Mouse (Mus musculus): ENCODE results near the gene Tfeb.

DNA sequence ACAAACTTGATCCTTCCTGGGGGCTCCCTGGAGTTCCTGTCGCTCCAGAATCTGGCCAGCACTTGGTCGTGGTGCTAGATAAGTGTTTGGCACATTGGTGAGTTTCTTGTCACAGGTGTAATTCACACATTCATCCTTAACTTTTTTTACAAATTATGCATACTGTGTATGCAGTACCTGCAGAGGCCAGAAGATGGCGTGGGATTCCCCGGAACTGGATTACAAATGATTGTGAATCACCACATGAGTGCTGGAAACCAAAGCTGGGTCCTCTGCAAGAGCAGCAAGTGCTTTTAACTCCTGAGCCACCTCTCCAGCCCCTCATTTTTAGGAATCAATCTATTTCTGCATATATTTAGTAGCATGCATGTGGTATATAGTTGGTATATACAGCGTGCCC, 15.0 kb downstream of the Tfeb start:
- TF ChIP-seq POLR2A (IDR thresholded peaks at IDR 0.05; ENCODE audit: borderline replicate concordance, extremely low read depth, low read depth, low read length) (no peak), CTCF (IDR thresholded peaks at IDR 0.05; ENCODE audit: insufficient read depth, low read length) (no peak)
